Mouse (Mus musculus): ENCODE results near the gene Grid2ip.

Gene Grid2ip

DNA sequence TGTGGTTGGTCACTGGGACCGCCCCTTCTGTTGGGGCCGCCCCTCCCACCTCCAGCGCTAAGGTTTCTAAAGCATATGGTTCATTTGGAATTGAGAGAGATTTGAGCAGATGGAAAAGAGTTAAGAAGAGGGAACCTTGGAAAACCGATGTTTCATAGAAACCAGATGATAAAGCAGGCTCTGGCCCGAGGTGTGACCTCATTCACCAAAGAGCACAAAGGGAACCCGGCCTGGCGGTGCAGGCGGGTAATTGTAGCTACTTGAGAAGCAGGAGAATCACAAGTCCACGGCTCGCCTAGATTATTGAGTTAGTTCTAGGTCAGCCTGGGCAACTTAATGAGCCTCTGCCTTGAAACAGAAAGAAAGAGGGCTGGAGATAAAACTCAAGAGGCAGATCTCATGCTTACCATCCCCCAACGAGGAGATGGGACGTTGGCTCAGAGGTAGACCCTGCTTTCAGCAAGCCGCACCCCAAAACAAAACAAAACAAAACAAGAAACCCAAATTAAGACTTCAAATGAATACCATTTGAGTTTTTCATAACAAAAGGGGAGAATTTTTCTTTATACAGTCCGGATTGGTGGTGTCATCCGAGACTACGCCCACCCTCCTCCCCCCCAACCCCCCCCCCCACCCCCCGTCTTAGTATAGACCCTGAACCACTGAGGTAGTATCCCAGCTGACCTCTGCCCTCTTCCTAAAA, at the start of gene Grid2ip:
Gene Grid2ip, plus strand, starts transcription at position 653 of the 703 bp plus-strand sequence.
- DNase-seq (ENCODE audit: low read depth): no peak

DNA sequence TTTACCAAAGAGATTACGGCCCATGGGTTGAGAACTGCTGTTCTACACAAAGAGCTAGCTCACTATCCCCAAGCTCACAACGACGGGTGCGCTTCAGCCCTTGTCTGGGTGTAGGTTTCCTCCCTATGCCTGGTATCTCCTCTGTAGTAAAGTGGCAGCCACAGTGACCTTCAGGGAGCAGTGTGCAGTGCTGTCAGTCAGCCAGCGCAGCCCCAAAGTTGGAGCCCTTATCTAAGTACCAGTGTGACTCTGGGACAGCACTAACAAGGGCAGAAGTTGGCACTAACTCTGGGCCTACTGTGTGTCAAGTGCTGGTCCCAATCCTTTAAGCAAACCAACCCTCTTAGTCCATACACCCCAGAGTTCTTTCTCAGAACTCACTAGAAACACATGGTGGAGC, 48.3 kb upstream of the Grid2ip start:
- no peak for DNase-seq (ENCODE audit: low read depth)

DNA sequence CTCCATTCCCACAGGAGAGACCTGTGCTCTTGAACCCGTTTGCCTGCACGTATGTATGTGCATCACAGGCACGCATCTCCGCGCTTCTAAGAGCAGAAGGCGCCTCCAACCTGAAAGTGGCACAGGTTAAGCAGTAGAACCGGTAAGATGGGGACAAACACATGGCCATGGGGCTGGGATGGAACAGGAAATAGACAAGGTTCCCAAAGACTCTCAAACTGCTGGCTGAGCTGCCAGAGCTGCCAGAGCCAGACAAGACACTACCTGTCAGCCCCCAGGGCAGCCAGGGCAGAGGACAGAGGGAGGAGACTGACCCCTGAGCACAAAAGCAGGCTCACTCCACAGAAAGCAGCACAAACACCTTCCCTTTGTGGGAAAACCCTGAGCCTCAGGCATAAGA, 47.2 kb upstream of the Grid2ip start:
- DNase-seq (ENCODE audit: low read depth): no peak

- peak; percentile 93 for DNase-seq (ENCODE audit: low read depth)
Observed at GRCm38 (mm10) chr5:143311886-143312285, 45.3 kb upstream of the Grid2ip start.

DNA sequence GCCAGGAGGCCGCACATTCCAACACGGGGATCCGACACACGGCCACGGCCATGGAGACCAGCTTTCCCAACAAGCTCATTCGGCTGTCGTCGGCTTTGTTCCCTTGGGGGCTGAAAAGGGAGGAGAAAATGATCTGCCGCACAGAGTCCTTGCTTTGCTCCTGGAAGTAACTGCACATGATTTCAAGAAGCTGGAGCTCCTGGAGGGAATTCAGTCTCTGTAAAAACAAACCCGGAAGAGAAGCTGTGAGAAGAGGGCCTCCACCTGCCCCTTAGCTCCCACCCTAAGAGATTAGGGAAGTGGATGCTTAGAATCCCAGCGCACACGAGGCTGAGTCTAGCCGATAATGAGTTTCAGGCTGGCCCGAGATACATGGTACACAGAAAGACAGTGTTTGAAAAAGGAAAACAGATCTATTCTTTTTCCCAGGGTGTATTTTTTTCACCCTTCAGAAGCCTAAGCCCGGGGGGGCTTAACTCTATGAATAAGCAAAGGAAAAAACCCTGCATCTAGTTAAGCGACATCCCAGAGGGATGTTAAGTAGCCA, 42.9 kb upstream of the Grid2ip start:
- DNase-seq (ENCODE audit: low read depth): no peak

- peak; percentile 90 for DNase-seq (ENCODE audit: low read depth)
Observed at GRCm38 (mm10) chr5:143314730-143315513, 42.2 kb upstream of the Grid2ip start, which contains the start of gene E130309D02Rik. Gene E130309D02Rik (minus strand): TSS chr5:143315360.

- DNase-seq (ENCODE audit: low read depth): no peak
Observed at GRCm38 (mm10) chr5:143315514-143315888, 41.6 kb upstream of the Grid2ip start.

DNA sequence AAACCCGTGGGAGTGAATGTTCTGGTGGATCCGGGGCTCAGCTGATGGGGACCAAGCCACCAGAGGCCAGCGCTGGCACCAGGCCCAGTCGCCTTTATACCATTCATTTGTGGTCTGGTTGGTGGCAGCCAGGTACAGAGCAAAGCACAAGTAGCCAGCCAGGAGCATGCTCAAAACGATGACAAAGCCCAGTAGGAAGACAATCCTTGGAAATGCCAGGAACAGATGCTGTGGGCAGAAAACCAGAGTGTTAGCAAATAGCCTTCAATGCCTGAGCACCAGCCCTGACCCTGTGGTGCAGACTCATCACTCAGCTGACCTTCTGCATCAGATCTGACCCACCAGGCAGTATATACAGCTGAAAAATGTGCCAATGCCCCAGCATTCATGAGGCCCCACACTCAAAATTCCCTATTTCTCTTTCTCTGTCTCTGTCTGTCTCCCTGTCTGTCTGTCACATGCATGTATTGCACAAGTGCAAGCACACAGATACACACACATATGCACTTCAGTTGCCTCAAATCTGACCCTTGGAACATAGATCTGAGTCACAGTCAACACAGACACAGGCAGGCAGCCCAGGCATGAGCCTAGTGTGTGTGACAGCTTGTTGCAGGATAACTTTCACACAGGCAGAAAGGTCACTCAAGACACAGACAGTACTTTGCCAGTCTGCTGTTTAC, 40.4 kb upstream of the Grid2ip start:
- no peak for DNase-seq (ENCODE audit: low read depth)

DNA sequence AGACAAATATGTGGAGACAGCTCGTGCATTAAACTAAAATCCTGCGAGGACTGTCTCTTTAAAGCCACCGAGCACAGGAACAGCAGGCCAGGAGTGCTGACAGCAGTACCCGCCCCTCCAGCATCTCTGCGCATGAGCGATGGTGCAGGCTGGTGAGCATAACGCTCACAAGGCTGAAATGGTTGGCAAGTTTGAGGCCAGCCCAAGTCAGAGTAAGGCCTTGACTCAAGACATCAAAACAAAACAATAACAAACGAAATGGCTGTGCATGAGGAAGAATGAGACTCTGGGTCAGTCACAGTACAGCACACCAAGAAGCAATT, 39.9 kb upstream of the Grid2ip start:
- DNase-seq (ENCODE audit: low read depth): no peak

GRCm38 (mm10) chr5:143328690-143329495, 28.2 kb upstream of the Grid2ip start, which contains the start of gene Zdhhc4:
Gene Zdhhc4 (minus strand): TSS chr5:143329256.
- DNase-seq (ENCODE audit: low read depth): peak; percentile 96

GRCm38 (mm10) chr5:143333872-143334271, 23.3 kb upstream of the Grid2ip start:
- DNase-seq (ENCODE audit: low read depth): peak; percentile 89

DNA sequence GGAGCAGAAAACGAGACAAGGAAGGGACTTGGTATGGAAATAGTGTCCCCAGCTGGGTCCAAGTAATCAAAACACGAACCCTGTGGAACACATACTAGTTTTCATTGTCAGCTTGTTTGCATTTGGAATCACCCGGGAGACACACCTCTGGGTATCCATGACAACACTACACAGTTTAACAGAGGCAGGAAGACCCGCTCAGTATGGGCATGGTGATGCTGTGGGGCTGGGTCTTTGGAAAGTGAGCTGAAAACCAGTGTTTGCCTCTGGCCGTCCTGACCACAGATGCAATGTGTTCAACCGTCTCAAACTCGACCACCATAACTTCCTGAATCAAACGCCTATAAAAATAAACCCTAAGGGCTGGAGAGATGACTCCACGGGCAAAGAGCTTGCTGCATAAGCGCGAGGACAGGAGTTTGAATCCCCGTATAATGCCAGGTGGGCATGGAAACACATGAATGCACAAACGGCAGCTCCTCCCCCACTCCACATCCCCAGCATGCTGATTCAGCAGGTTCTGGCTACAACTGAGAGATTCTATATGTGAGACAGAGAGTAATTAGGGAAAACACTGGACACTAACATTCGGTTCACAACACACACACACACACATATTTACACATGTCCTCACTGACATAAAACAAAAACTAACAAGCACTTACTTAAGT, 22.6 kb upstream of the Grid2ip start:
- no peak for DNase-seq (ENCODE audit: low read depth)

GRCm38 (mm10) chr5:143335089-143335460, 22.1 kb upstream of the Grid2ip start:
- no peak for DNase-seq (ENCODE audit: low read depth)

DNA sequence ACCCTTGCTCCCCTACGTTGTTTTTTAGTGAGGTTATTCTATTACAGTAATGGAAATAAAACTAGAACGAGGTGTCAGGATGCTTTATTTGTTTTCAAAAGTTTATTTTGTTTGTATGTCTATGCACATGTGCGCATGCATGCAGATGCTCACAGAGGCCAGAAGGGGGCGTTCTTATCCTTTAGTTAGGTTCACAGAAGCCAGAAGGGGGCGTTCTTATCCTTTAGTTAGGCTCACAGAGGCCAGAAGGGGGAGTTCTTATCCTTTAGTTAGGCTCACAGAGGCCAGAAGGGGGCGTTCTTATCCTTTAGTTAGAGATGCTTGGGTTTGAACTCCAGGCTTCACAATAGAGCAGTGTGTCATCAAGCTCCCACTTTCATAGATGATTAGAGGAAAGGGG, 20.6 kb upstream of the Grid2ip start:
- peak; percentile 61 for DNase-seq (ENCODE audit: low read depth)

DNA sequence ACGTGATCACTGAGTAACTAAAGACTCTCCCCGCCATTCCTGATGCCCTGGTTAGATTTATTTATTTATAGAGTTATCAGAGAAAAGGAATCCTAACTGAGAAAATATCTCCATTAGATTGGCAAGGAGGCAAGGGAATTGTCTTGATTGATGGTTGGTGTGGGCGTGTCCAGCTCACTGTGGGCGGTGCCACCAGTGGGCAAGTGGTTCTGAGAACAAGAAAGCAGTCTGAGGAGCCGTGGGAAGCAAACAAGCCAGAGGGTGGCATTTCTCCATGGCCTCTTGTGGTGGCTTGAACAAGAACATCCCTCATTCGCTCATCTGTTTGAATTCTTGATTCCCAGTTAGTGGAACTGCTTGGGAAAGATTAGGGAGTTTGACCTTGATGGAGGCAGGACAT, 17.5 kb upstream of the Grid2ip start:
- no peak for DNase-seq (ENCODE audit: low read depth)

DNA sequence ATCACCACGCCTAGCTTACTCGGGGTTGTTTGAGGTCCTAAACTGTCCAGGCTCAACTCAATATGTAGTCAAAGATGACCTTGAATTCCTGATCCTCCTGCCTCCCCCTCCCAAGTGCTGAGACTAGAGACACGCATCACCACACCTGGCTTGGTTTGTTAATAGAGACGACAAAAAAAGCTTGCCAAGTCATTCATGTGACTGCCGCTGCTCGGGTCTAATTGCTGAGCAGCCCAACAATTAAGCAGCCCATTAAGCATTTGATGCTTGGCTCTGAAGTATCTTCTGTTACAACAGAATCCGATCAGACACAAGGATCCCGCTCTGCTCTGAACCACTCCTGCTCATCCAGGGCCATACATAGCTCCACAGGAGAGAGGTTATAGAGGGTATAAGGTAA, 10.8 kb upstream of the Grid2ip start:
- DNase-seq (ENCODE audit: low read depth): no peak

- no peak for DNase-seq (ENCODE audit: low read depth)
Observed at GRCm38 (mm10) chr5:143356017-143356416, 1.1 kb upstream of the Grid2ip start.

- DNase-seq (ENCODE audit: low read depth): no peak
Observed at GRCm38 (mm10) chr5:143357564-143357963, 426 bp downstream of the Grid2ip start.

DNA sequence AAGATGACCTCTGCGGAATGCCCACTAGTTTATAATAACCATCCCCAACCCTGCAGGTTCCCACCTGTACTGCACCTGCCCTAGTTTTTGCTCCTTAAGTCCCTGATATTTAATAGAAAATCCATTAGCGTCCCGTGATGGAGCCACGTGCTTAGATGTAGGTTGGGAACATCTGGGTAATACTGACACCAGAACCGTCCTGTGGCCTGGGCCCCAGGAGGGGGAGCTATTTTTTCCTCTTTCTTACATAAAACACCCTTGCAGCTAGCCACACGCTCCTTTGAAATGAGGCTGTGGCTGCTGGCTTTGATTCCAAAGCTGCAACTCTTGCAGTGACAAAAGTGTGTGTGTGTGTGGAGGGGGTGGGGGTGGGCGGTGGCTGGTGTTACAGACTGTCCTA, 2.1 kb downstream of the Grid2ip start:
- DNase-seq (ENCODE audit: low read depth): no peak

- DNase-seq (ENCODE audit: low read depth): peak; percentile 54
Observed at GRCm38 (mm10) chr5:143360000-143360399, 2.9 kb downstream of the Grid2ip start.

GRCm38 (mm10) chr5:143361428-143361827, 4.3 kb downstream of the Grid2ip start:
- DNase-seq (ENCODE audit: low read depth): no peak
